In genomic region chr11:20873386-20873785, GRCm38 (mm10) we compare ENCODE assay signal across 20 mouse cellular contexts. TPM values are rescaled to one million over a fixed set of nuclear protein-coding genes. Genes with fewer than 3 reads are reported as not detected.
DNase-seq lines count a peak whose midpoint lies in the region; ATAC-seq and TF ChIP-seq lines count a peak whose summit lies in the region.
"Had no signal": no experiment of that assay in that cellular context is flagged by ENCODE, and none has a peak within 500 bp of the region (broad histone marks: within the 10 kb centered on the region; RNA-seq: fewer than 3 reads in every experiment).

No protein-coding gene starts in this region.

- H3K36me3 ChIP-seq in heart, embryonic 13.5 days: no peaks in the 10 kb centered on the region
- no peaks in the 10 kb centered on the region for H3K36me3 ChIP-seq in C2C12 (ENCODE audit: control insufficient read depth, insufficient read depth)
- H3K36me3 ChIP-seq: embryonic facial prominence, embryonic 12.5 days; forebrain, embryonic 15.5 days; limb, embryonic 10.5 days; midbrain, embryonic 13.5 days had no signal

- H3ac ChIP-seq in C2C12 (ENCODE audit: control insufficient read depth, insufficient read length, low read depth): no peak overlapping the region

- no peak for ATAC-seq in heart, embryonic 13.5 days (ENCODE audit: extremely low read depth, insufficient number of reproducible peaks, low FRiP score, low TSS enrichment)
- ATAC-seq: activated CD4-positive, CD25-positive, alpha-beta regulatory T cell, adult 4 months; forebrain, embryonic 15.5 days; liver, postnatal 0 days; midbrain, embryonic 13.5 days had no signal

- H3K79me2 ChIP-seq in C2C12 (ENCODE audit: control insufficient read depth, insufficient read depth): no peaks in the 10 kb centered on the region

- no peaks in the 10 kb centered on the region for H3K27me3 ChIP-seq in heart, embryonic 13.5 days (replicated peaks)
- peaks cover 3% of the 10 kb centered on the region for H3K27me3 ChIP-seq in C2C12 (ENCODE audit: control insufficient read depth, insufficient read depth, insufficient read length)
- H3K27me3 ChIP-seq: embryonic facial prominence, embryonic 12.5 days; forebrain, embryonic 15.5 days; midbrain, embryonic 13.5 days had no signal

- H3K27ac ChIP-seq in heart, embryonic 13.5 days (replicated peaks): peak overlapping the region; percentile 45; the same call in 1 of the 2 replicates
- peak overlapping the region; percentile 88 for H3K27ac ChIP-seq in brown adipose tissue, adult 24 weeks (replicated peaks; ENCODE audit: low read depth, low read length)
- H3K27ac ChIP-seq: embryonic facial prominence, embryonic 12.5 days; forebrain, embryonic 15.5 days; hindbrain, embryonic 14.5 days; left cerebral cortex, adult 2 months; limb, embryonic 10.5 days; midbrain, embryonic 13.5 days had no signal

- peaks cover 31% of the 10 kb centered on the region for H3K4me1 ChIP-seq in heart, embryonic 13.5 days
- H3K4me1 ChIP-seq in brown adipose tissue, adult 24 weeks (ENCODE audit: control insufficient read depth, insufficient read depth, insufficient read length, low read length): no peaks in the 10 kb centered on the region
- H3K4me1 ChIP-seq: embryonic facial prominence, embryonic 12.5 days; forebrain, embryonic 15.5 days; limb, embryonic 10.5 days; midbrain, embryonic 13.5 days had no signal

- TF ChIP-seq CTCF in C2C12 (IDR thresholded peaks at IDR 0.05; ENCODE audit: control insufficient read depth, insufficient read depth, insufficient read length): no peak

- H3K9ac ChIP-seq in heart, embryonic 13.5 days: no peak overlapping the region
- H3K9ac ChIP-seq: embryonic facial prominence, embryonic 12.5 days; forebrain, embryonic 15.5 days; hindbrain, embryonic 14.5 days; liver, postnatal 0 days; midbrain, embryonic 13.5 days had no signal

- H3K9me3 ChIP-seq in heart, embryonic 13.5 days: no peaks in the 10 kb centered on the region
- H3K9me3 ChIP-seq: embryonic facial prominence, embryonic 12.5 days; forebrain, embryonic 15.5 days; limb, embryonic 10.5 days; midbrain, embryonic 13.5 days had no signal

- no peak for DNase-seq in heart, postnatal 36 days
- DNase-seq in ES-CJ7 (ENCODE audit: low read depth, low spot score): peak; percentile 47
- DNase-seq in cerebellum, adult 9-10 months: no peak
- DNase-seq in frontal cortex, postnatal 25 days (ENCODE audit: low spot score in 2 of 2): no peak
- DNase-seq: cerebellum, adult 8-10 months; kidney, adult 8-10 months; kidney, postnatal 25 days; liver, postnatal 0 days; lung, postnatal 10 days; thymus, adult 2 months had no signal

- intact Hi-C loops in heart, postnatal 36 days (cut with DNase I): loop anchor here (5.0 kb wide), 1 partner anchor 41 kb away; the partner anchor contains the start of gene Lgalsl

- no peak overlapping the region for H3K4me3 ChIP-seq in heart, embryonic 13.5 days
- no peak overlapping the region for H3K4me3 ChIP-seq in C2C12 (ENCODE audit: insufficient read depth, poor library complexity, severe bottlenecking)
- no peak overlapping the region for H3K4me3 ChIP-seq in brown adipose tissue, adult 24 weeks (ENCODE audit: insufficient read depth, low read depth, low read length)
- H3K4me3 ChIP-seq: embryonic facial prominence, embryonic 12.5 days; forebrain, embryonic 15.5 days; left cerebral cortex, adult 2 months; limb, embryonic 10.5 days; midbrain, embryonic 13.5 days had no signal

- no peak overlapping the region for H3K4me2 ChIP-seq in heart, embryonic 13.5 days
- H3K4me2 ChIP-seq: embryonic facial prominence, embryonic 12.5 days; forebrain, embryonic 15.5 days; hindbrain, embryonic 14.5 days; midbrain, embryonic 13.5 days had no signal

- H3K79me3 ChIP-seq in C2C12 (ENCODE audit: low read depth): no peaks in the 10 kb centered on the region

- WGBS in heart, embryonic 13.5 days: 69% methylated on average over 5 of the region's 5 CpGs

TF ChIP-seq in C2C12, 6 proteins besides CTCF, POLR2A, EP300 and RAD21:
- TF ChIP-seq MYOD1 (IDR thresholded peaks at IDR 0.05; ENCODE audit: control insufficient read depth, insufficient read length, low read depth): no peak
- peak; percentile 66 for TF ChIP-seq USF1 (IDR thresholded peaks at IDR 0.05; ENCODE audit: low read depth)
- no peak for TF ChIP-seq MYOG (IDR thresholded peaks at IDR 0.05; ENCODE audit: control insufficient read depth, extremely low read depth, insufficient read length)
- TF ChIP-seq FOSL1 (IDR thresholded peaks at IDR 0.05; ENCODE audit: insufficient read depth, low read length, poor library complexity, severe bottlenecking): no peak
- no peak for TF ChIP-seq MAX (IDR thresholded peaks at IDR 0.05)
- TF ChIP-seq CEBPB (IDR thresholded peaks at IDR 0.05; ENCODE audit: low read depth): no peak

RNA-seq across cellular contexts. Expression of gene Lgalsl, which starts 42.5 kb away (rescaled TPM):
- 35.1 and 37.5 TPM in 2 replicates for polyA plus RNA-seq in heart, embryonic 13.5 days (2015; fragmentation: Nextera tagmentation; extraction: Ambion mirVana)
- 10 to 100 TPM; 31.1 to 38.4 TPM for total RNA-seq in heart, postnatal 36 days (2021)
- polyA plus RNA-seq in C2C12 (2012; fragmentation: generic; extraction: Trizol): 0.07 TPM
- polyA plus RNA-seq in brown adipose tissue, adult 24 weeks (2012; ENCODE audit: insufficient read depth, insufficient read length, missing spikeins): 13.3 and 13.9 TPM in 2 replicates

Comparison
In these comparisons a context has a peak if more than half of its experiments do, and no peak if none do; other contexts are left out.
1. RNA of gene Lgalsl, which starts 42.5 kb away (polyA plus RNA-seq): 35.1 to 37.5 TPM in heart, embryonic 13.5 days and 13.3 to 13.9 TPM in brown adipose tissue, adult 24 weeks; 0.07 TPM in C2C12 (single experiment); every median in the first group is over 10 times any median in the second.